Mouse (Mus musculus) limb, embryonic 11.5 days (tissue): Measurements from ENCODE around the gene Gm20896. TPM values are rescaled to one million over a fixed set of nuclear protein-coding genes. Genes with fewer than 3 reads are reported as not detected.
"Not testable (repeated sequence)": the region's sequence is repeated elsewhere in the genome, so short reads cannot be mapped to it uniquely, and the experiment has no call there.

ENCODE experiments used
- ATAC-seq: fragments of 200-750 bp; cut with Nextera tagmentation; 2 replicates; pipeline ENCODE4 v1.8.0; 2017; ENCODE audit warnings: low read depth; ENCODE audit not compliant: insufficient number of reproducible peaks, low FRiP score, low TSS enrichment
- DNase-seq: peaks from one replicate; pipeline ENCODE4 v3.0.0-alpha.2; 2015; ENCODE audit warnings: low spot score
- H3K27ac ChIP-seq: fragments of 300-500 bp; sonication (generic); replicated peaks from 2 replicates; pipeline ENCODE4 v1.5.1; 2014; ENCODE audit warnings: low read depth, mild to moderate bottlenecking, low read length
- H3K27me3 ChIP-seq: fragments of 300-500 bp; sonication (generic); 2 replicates; pipeline ENCODE4 v1.6.1; 2014; ENCODE audit warnings: mild to moderate bottlenecking, low read length, mixed read lengths; ENCODE audit not compliant: control insufficient read depth, insufficient read depth
- H3K36me3 ChIP-seq: fragments of 300-500 bp; sonication (generic); 2 replicates; pipeline ENCODE4 v1.6.1; 2014; ENCODE audit warnings: mild to moderate bottlenecking, low read length, moderate library complexity, mixed read lengths; ENCODE audit not compliant: control insufficient read depth, insufficient read depth
- H3K4me1 ChIP-seq: fragments of 300-500 bp; sonication (generic); 2 replicates; pipeline ENCODE4 v1.6.1; 2014; ENCODE audit warnings: low read length, mixed read lengths; ENCODE audit not compliant: control insufficient read depth, insufficient read depth
- H3K4me2 ChIP-seq: fragments of 300-500 bp; sonication (generic); 2 replicates; pipeline ENCODE4 v1.6.1; 2014; ENCODE audit warnings: low read depth, mild to moderate bottlenecking, moderate library complexity; ENCODE audit not compliant: severe bottlenecking
- H3K4me3 ChIP-seq: fragments of 300-500 bp; sonication (generic); 2 replicates; pipeline ENCODE4 v1.5.1; 2014; ENCODE audit warnings: low read depth, low read length
- H3K9ac ChIP-seq: fragments of 300-500 bp; sonication (generic); 2 replicates; pipeline ENCODE4 v1.6.1; 2014; ENCODE audit warnings: mild to moderate bottlenecking, low read length
- H3K9me3 ChIP-seq: fragments of 300-500 bp; sonication (generic); 2 replicates; pipeline ENCODE4 v1.6.1; 2016; ENCODE audit warnings: low read length; ENCODE audit not compliant: control insufficient read depth
- WGBS: fragments of 180-500 bp; shearing (Covaris S2); extraction: QIAGEN DNeasy Blood & Tissue Kit; methylation state at CpG from one replicate; pipeline ENCODE4 v1.1.7; 2014; 5-methylcytosine and 5-hydroxymethylcytosine counted together
- polyA plus RNA-seq: library from polyadenylated mRNA; unstranded; fragments of >200 nt; fragmentation: Nextera tagmentation; extraction: Ambion mirVana; gene quantifications from 2 replicates; pipeline ENCODE4 v1.2.1, GENCODE M21; 2014

The Gm20896 gene
- polyA plus RNA-seq = not detected in 2 replicates

GRCm38 (mm10) chrY:35921426-35921825, at the start of gene Gm20896:
Gene Gm20896 (minus strand): TSS chrY:35921526.
- H3K27me3 ChIP-seq, DNase-seq, ATAC-seq, H3K4me2 ChIP-seq, H3K36me3 ChIP-seq, H3K4me3 ChIP-seq, H3K9me3 ChIP-seq, H3K4me1 ChIP-seq, H3K27ac ChIP-seq, H3K9ac ChIP-seq: not testable (repeated sequence)
- WGBS = no CpG with 5 or more reads among the region's 6 CpGs
